11 mouse cellular contexts compared by ENCODE assay signal in genomic region chr1:74824518-74825302, GRCm38 (mm10). TPM values are rescaled to one million over a fixed set of nuclear protein-coding genes. Genes with fewer than 3 reads are reported as not detected.
DNase-seq lines count a peak whose midpoint lies in the region; TF ChIP-seq lines count a peak whose summit lies in the region.
"Had no signal": no experiment of that assay in that cellular context is flagged by ENCODE, and none has a peak within 500 bp of the region (broad histone marks: within the 10 kb centered on the region; RNA-seq: fewer than 3 reads in every experiment).

No protein-coding gene starts in this region.

- DNase-seq in layer of hippocampus, adult 2 months (ENCODE audit: low spot score in 2 of 2): peak; percentile 60 to 74
- DNase-seq in layer of hippocampus, adult 9-10 months (ENCODE audit: low spot score): no peak
- peak; percentile 35 for DNase-seq in embryo, embryonic 11.5 days (ENCODE audit: low read depth, low spot score)
- DNase-seq in left cerebral cortex, adult 18-20 months (ENCODE audit: low spot score in 2 of 2): peak; percentile 58 to 75
- peak; percentile 73 for DNase-seq in right cerebral cortex, postnatal 25 days
- DNase-seq in gastrocnemius, adult 18-20 months (ENCODE audit: low spot score): no peak
- no peak for DNase-seq in urinary bladder, adult 18-20 months (ENCODE audit: low spot score in 2 of 2)
- no peak for DNase-seq in thymus, postnatal 14 days
- DNase-seq: gastrocnemius, postnatal 14 days; lung, embryonic 14.5 days had no signal

- TF ChIP-seq CTCF in layer of hippocampus, adult 2 months (conservative IDR thresholded peaks at IDR 0.05): no peak

- H3K4me3 ChIP-seq in layer of hippocampus, adult 2 months: no peak overlapping the region

- peak overlapping the region; percentile 63 for H3K27ac ChIP-seq in layer of hippocampus, adult 2 months
- H3K27ac ChIP-seq: kidney, postnatal 0 days had no signal

RNA-seq across cellular contexts. Expression of gene Cdk5r2, which starts 30.0 kb away (rescaled TPM):
- 100 to 1,000 TPM; 193 to 196 TPM for total RNA-seq in layer of hippocampus, adult 2 months (2021)
- 100 to 1,000 TPM; 315 to 347 TPM for total RNA-seq in left cerebral cortex, adult 18-20 months (2021)
- total RNA-seq in gastrocnemius, adult 18-20 months (2021): not detected

RNA-seq across cellular contexts. Expression of gene Wnt10a, which starts 33.4 kb away (rescaled TPM):
- total RNA-seq in layer of hippocampus, adult 2 months (2021): 1 to 10 TPM; 2.5 to 3.3 TPM
- total RNA-seq in left cerebral cortex, adult 18-20 months (2021): 10 to 100 TPM; 15.8 to 15.9 TPM
- total RNA-seq in gastrocnemius, adult 18-20 months (2021): under 1 TPM; 0.11 to 0.14 TPM

RNA-seq across cellular contexts. Expression of gene Wnt6, which starts 53.0 kb away (rescaled TPM):
- 1 to 10 TPM in 1 of 2 experiments, under 1 TPM in 1; 0.79 to 1.1 TPM for total RNA-seq in layer of hippocampus, adult 2 months (2021)
- 1 to 10 TPM; 3.3 to 4.5 TPM for total RNA-seq in left cerebral cortex, adult 18-20 months (2021)
- under 1 TPM; 0.45 to 0.50 TPM for total RNA-seq in gastrocnemius, adult 18-20 months (2021)

Comparison
In these comparisons a context has a peak if more than half of its experiments do, and no peak if none do; other contexts are left out.
1. DNase-seq: peak in layer of hippocampus, adult 2 months (2 of 2), embryo, embryonic 11.5 days (single experiment), left cerebral cortex, adult 18-20 months (2 of 2) and right cerebral cortex, postnatal 25 days (single experiment); none in layer of hippocampus, adult 9-10 months (single experiment), gastrocnemius, adult 18-20 months (single experiment), urinary bladder, adult 18-20 months (0 of 2) and thymus, postnatal 14 days (single experiment).
2. RNA of gene Cdk5r2, which starts 30.0 kb away (total RNA-seq): 315 to 347 TPM in left cerebral cortex, adult 18-20 months and 193 to 196 TPM in layer of hippocampus, adult 2 months; not detected in gastrocnemius, adult 18-20 months; every median in the first group is over 100 times any median in the second.